Mouse (Mus musculus): ENCODE data around the gene Whamm. TPM values are rescaled to one million over a fixed set of nuclear protein-coding genes. Genes with fewer than 3 reads are reported as not detected.

Whamm gene
- polyA plus RNA-seq, 1 experiment from 2014 or later = 9.9 TPM

GRCm38 (mm10) chr7:81567396-81567795, 3.7 kb upstream of the Whamm start:
- no peaks in the 10 kb centered on the region for H3K9me3 ChIP-seq (ENCODE audit: control insufficient read depth, low read length)
- no peak overlapping the region for H3K9ac ChIP-seq (replicated peaks; ENCODE audit: low read length)
- DNase-seq (no peak), ATAC-seq (ENCODE audit: low FRiP score, low TSS enrichment) (no peak)
- no peak overlapping the region for H3K27ac ChIP-seq (replicated peaks; ENCODE audit: low read depth, low read length)
- H3K4me2 ChIP-seq (ENCODE audit: low read length) = no peak overlapping the region
- no peak overlapping the region for H3K4me3 ChIP-seq (replicated peaks; ENCODE audit: low read depth, low read length)
- WGBS = 94% methylated on average over 5 of the region's 5 CpGs
- peaks cover 5% of the 10 kb centered on the region for H3K4me1 ChIP-seq (ENCODE audit: control insufficient read depth, insufficient read depth, low read length)
- no peaks in the 10 kb centered on the region for H3K27me3 ChIP-seq (ENCODE audit: control insufficient read depth, insufficient read depth, low read length)
- H3K36me3 ChIP-seq (ENCODE audit: control insufficient read depth, insufficient read depth, low read length) = no peaks in the 10 kb centered on the region

GRCm38 (mm10) chr7:81569851-81570250, 1.2 kb upstream of the Whamm start:
- WGBS = 90% methylated on average over 1 of the region's 1 CpGs
- Histone ChIP-seq H3K27ac (replicated peaks; ENCODE audit: low read depth, low read length) (no peak overlapping the region), H3K9ac (replicated peaks; ENCODE audit: low read length) (no peak overlapping the region), H3K4me1 (ENCODE audit: control insufficient read depth, insufficient read depth, low read length) (peaks cover 17% of the 10 kb centered on the region), H3K4me2 (ENCODE audit: low read length) (no peak overlapping the region), H3K9me3 (ENCODE audit: control insufficient read depth, low read length) (no peaks in the 10 kb centered on the region), H3K36me3 (ENCODE audit: control insufficient read depth, insufficient read depth, low read length) (no peaks in the 10 kb centered on the region), H3K4me3 (replicated peaks; ENCODE audit: low read depth, low read length) (no peak overlapping the region), H3K27me3 (ENCODE audit: control insufficient read depth, insufficient read depth, low read length) (no peaks in the 10 kb centered on the region)
- ATAC-seq (ENCODE audit: low FRiP score, low TSS enrichment) = no peak
- DNase-seq = no peak

- ATAC-seq (ENCODE audit: low FRiP score, low TSS enrichment) = no peak
Measured at GRCm38 (mm10) chr7:81570271-81570670, 795 bp upstream of the Whamm start.

GRCm38 (mm10) chr7:81570752-81571107, 336 bp upstream of the Whamm start:
- H3K4me1 ChIP-seq (ENCODE audit: control insufficient read depth, insufficient read depth, low read length) = peaks cover 17% of the 10 kb centered on the region
- peak overlapping the region; percentile 68 for H3K4me2 ChIP-seq (ENCODE audit: low read length)
- DNase-seq (no peak), ATAC-seq (ENCODE audit: low FRiP score, low TSS enrichment) (no peak; the same call in 1 of the 2 replicates)
- no peak overlapping the region for H3K9ac ChIP-seq (replicated peaks; ENCODE audit: low read length)
- no peaks in the 10 kb centered on the region for H3K27me3 ChIP-seq (ENCODE audit: control insufficient read depth, insufficient read depth, low read length)
- WGBS = 4% methylated on average over 5 of the region's 5 CpGs
- H3K4me3 ChIP-seq (replicated peaks; ENCODE audit: low read depth, low read length) = peak overlapping the region; percentile 83
- no peaks in the 10 kb centered on the region for H3K9me3 ChIP-seq (ENCODE audit: control insufficient read depth, low read length)
- H3K36me3 ChIP-seq (ENCODE audit: control insufficient read depth, insufficient read depth, low read length) = peaks cover 8% of the 10 kb centered on the region; the same call in 1 of the 2 replicates
- H3K27ac ChIP-seq (replicated peaks; ENCODE audit: low read depth, low read length) = no peak overlapping the region; the same call in 1 of the 2 replicates

More at GRCm38 (mm10) chr7:81570271-81570670, 795 bp upstream of the Whamm start:
- Histone ChIP-seq H3K4me2 (ENCODE audit: low read length) (no peak overlapping the region), H3K27ac (replicated peaks; ENCODE audit: low read depth, low read length) (no peak overlapping the region), H3K4me3 (replicated peaks; ENCODE audit: low read depth, low read length) (no peak overlapping the region), H3K9ac (replicated peaks; ENCODE audit: low read length) (no peak overlapping the region), H3K27me3 (ENCODE audit: control insufficient read depth, insufficient read depth, low read length) (no peaks in the 10 kb centered on the region), H3K4me1 (ENCODE audit: control insufficient read depth, insufficient read depth, low read length) (peaks cover 17% of the 10 kb centered on the region), H3K36me3 (ENCODE audit: control insufficient read depth, insufficient read depth, low read length) (peaks cover 3% of the 10 kb centered on the region; the same call in 1 of the 2 replicates), H3K9me3 (ENCODE audit: control insufficient read depth, low read length) (no peaks in the 10 kb centered on the region)
- 90% methylated on average over 3 of the region's 3 CpGs for WGBS
- no peak for DNase-seq

GRCm38 (mm10) chr7:81571941-81572441, 925 bp downstream of the Whamm start:
- H3K4me1 ChIP-seq (ENCODE audit: control insufficient read depth, insufficient read depth, low read length) = peaks cover 17% of the 10 kb centered on the region
- no peaks in the 10 kb centered on the region for H3K9me3 ChIP-seq (ENCODE audit: control insufficient read depth, low read length)
- H3K27me3 ChIP-seq (ENCODE audit: control insufficient read depth, insufficient read depth, low read length) = no peaks in the 10 kb centered on the region
- DNase-seq (no peak), ATAC-seq (ENCODE audit: low FRiP score, low TSS enrichment) (no peak)
- H3K27ac ChIP-seq (replicated peaks; ENCODE audit: low read depth, low read length) = peak overlapping the region; percentile 95
- H3K4me3 ChIP-seq (replicated peaks; ENCODE audit: low read depth, low read length) = peak overlapping the region; percentile 83
- peak overlapping the region; percentile 82 for H3K9ac ChIP-seq (replicated peaks; ENCODE audit: low read length)
- peak overlapping the region; percentile 68 for H3K4me2 ChIP-seq (ENCODE audit: low read length)
- WGBS = 22% methylated on average over 15 of the region's 15 CpGs
- peaks cover 18% of the 10 kb centered on the region; the same call in 1 of the 2 replicates for H3K36me3 ChIP-seq (ENCODE audit: control insufficient read depth, insufficient read depth, low read length)

GRCm38 (mm10) chr7:81572610-81573268, 1.7 kb downstream of the Whamm start:
- H3K4me2 ChIP-seq (ENCODE audit: low read length) = peak overlapping the region; percentile 68
- no peak overlapping the region for H3K27ac ChIP-seq (replicated peaks; ENCODE audit: low read depth, low read length)
- peaks cover 18% of the 10 kb centered on the region; the same call in 1 of the 2 replicates for H3K36me3 ChIP-seq (ENCODE audit: control insufficient read depth, insufficient read depth, low read length)
- H3K9me3 ChIP-seq (ENCODE audit: control insufficient read depth, low read length) = no peaks in the 10 kb centered on the region
- peaks cover 17% of the 10 kb centered on the region for H3K4me1 ChIP-seq (ENCODE audit: control insufficient read depth, insufficient read depth, low read length)
- peak overlapping the region; percentile 83 for H3K4me3 ChIP-seq (replicated peaks; ENCODE audit: low read depth, low read length)
- H3K27me3 ChIP-seq (ENCODE audit: control insufficient read depth, insufficient read depth, low read length) = no peaks in the 10 kb centered on the region
- no peak for DNase-seq
- no peak for ATAC-seq (ENCODE audit: low FRiP score, low TSS enrichment)
- 86% methylated on average over 6 of the region's 6 CpGs for WGBS
- 0 out of 2 replicates have a peak overlapping the region, but pooled peaks have one; percentile 20 for H3K9ac ChIP-seq (replicated peaks; ENCODE audit: low read length)

- Histone ChIP-seq H3K27ac (replicated peaks; ENCODE audit: low read depth, low read length) (no peak overlapping the region), H3K27me3 (ENCODE audit: control insufficient read depth, insufficient read depth, low read length) (no peaks in the 10 kb centered on the region), H3K4me3 (replicated peaks; ENCODE audit: low read depth, low read length) (no peak overlapping the region), H3K9ac (replicated peaks; ENCODE audit: low read length) (no peak overlapping the region), H3K4me2 (ENCODE audit: low read length) (no peak overlapping the region), H3K9me3 (ENCODE audit: control insufficient read depth, low read length) (no peaks in the 10 kb centered on the region), H3K4me1 (ENCODE audit: control insufficient read depth, insufficient read depth, low read length) (peaks cover 17% of the 10 kb centered on the region), H3K36me3 (ENCODE audit: control insufficient read depth, insufficient read depth, low read length) (peaks cover 21% of the 10 kb centered on the region; the same call in 1 of the 2 replicates)
- DNase-seq = no peak
- ATAC-seq (ENCODE audit: low FRiP score, low TSS enrichment) = no peak
- 94% methylated on average over 6 of the region's 6 CpGs for WGBS
Measured at GRCm38 (mm10) chr7:81573397-81573796, 2.3 kb downstream of the Whamm start.

- H3K4me1 ChIP-seq (ENCODE audit: control insufficient read depth, insufficient read depth, low read length) = peaks cover 17% of the 10 kb centered on the region
- WGBS = 96% methylated on average over 9 of the region's 9 CpGs
- H3K27ac ChIP-seq (replicated peaks; ENCODE audit: low read depth, low read length) = no peak overlapping the region
- H3K9ac ChIP-seq (replicated peaks; ENCODE audit: low read length) = no peak overlapping the region
- no peak overlapping the region for H3K4me2 ChIP-seq (ENCODE audit: low read length)
- H3K4me3 ChIP-seq (replicated peaks; ENCODE audit: low read depth, low read length) = no peak overlapping the region
- H3K27me3 ChIP-seq (ENCODE audit: control insufficient read depth, insufficient read depth, low read length) = no peaks in the 10 kb centered on the region
- no peak for DNase-seq
- ATAC-seq (ENCODE audit: low FRiP score, low TSS enrichment) = no peak
- no peaks in the 10 kb centered on the region for H3K9me3 ChIP-seq (ENCODE audit: control insufficient read depth, low read length)
- peaks cover 21% of the 10 kb centered on the region; the same call in 1 of the 2 replicates for H3K36me3 ChIP-seq (ENCODE audit: control insufficient read depth, insufficient read depth, low read length)
Measured at GRCm38 (mm10) chr7:81573821-81574220, 2.8 kb downstream of the Whamm start.

- no peak overlapping the region for H3K27ac ChIP-seq (replicated peaks; ENCODE audit: low read depth, low read length)
- no peaks in the 10 kb centered on the region for H3K9me3 ChIP-seq (ENCODE audit: control insufficient read depth, low read length)
- 95% methylated on average over 10 of the region's 10 CpGs for WGBS
- DNase-seq (no peak), ATAC-seq (ENCODE audit: low FRiP score, low TSS enrichment) (no peak)
- H3K4me2 ChIP-seq (ENCODE audit: low read length) = no peak overlapping the region
- no peak overlapping the region for H3K4me3 ChIP-seq (replicated peaks; ENCODE audit: low read depth, low read length)
- no peak overlapping the region for H3K9ac ChIP-seq (replicated peaks; ENCODE audit: low read length)
- H3K4me1 ChIP-seq (ENCODE audit: control insufficient read depth, insufficient read depth, low read length) = peaks cover 17% of the 10 kb centered on the region
- H3K27me3 ChIP-seq (ENCODE audit: control insufficient read depth, insufficient read depth, low read length) = no peaks in the 10 kb centered on the region
- H3K36me3 ChIP-seq (ENCODE audit: control insufficient read depth, insufficient read depth, low read length) = peaks cover 32% of the 10 kb centered on the region
Measured at GRCm38 (mm10) chr7:81575606-81576005, 4.5 kb downstream of the Whamm start.

All from midbrain, embryonic 14.5 days (tissue).